In the genomic region with DNA sequence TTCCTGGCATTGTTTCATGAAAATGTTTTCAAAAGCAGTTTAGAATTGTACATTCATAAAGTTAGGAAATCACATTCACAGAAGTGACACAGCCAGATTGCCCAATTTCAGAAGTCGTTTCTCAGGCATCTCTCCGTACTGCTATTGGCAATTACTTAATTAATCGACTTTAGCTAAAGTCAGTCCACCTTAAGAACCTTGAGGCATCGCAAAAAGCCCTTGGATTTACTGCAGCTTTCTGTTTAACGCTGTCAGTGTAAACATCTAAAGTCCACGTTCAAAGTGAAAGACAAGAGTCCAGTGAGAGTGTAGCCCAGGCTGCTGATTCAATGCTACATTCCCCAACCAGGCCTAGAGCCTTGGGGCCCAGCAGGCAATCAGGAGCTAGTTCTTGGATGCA, we compare ENCODE assay signal across 29 mouse cellular contexts. TPM values are rescaled to one million over a fixed set of nuclear protein-coding genes. Genes with fewer than 3 reads are reported as not detected.
DNase-seq lines count a peak whose midpoint lies in the region; ATAC-seq and TF ChIP-seq lines count a peak whose summit lies in the region.
"Had no signal": no experiment of that assay in that cellular context is flagged by ENCODE, and none has a peak within 500 bp of the region (broad histone marks: within the 10 kb centered on the region; RNA-seq: fewer than 3 reads in every experiment).

No protein-coding gene starts in this region.

- H3K36me3 ChIP-seq in lung, postnatal 0 days (ENCODE audit: insufficient read depth, low read length) = no peaks in the 10 kb centered on the region
- H3K36me3 ChIP-seq in limb, embryonic 10.5 days = no peaks in the 10 kb centered on the region
- H3K36me3 ChIP-seq: forebrain, embryonic 15.5 days; heart, embryonic 13.5 days; hindbrain, embryonic 10.5 days; hindbrain, embryonic 13.5 days; intestine, embryonic 15.5 days had no signal

- H3K9me3 ChIP-seq in lung, postnatal 0 days (ENCODE audit: low read length) = no peaks in the 10 kb centered on the region
- no peaks in the 10 kb centered on the region for H3K9me3 ChIP-seq in limb, embryonic 10.5 days (replicated peaks)
- H3K9me3 ChIP-seq: forebrain, embryonic 15.5 days; heart, embryonic 13.5 days; hindbrain, embryonic 10.5 days; hindbrain, embryonic 13.5 days; intestine, embryonic 15.5 days had no signal

- WGBS in lung, postnatal 0 days = 51% methylated on average over 6 of the region's 6 CpGs
- 79% methylated on average over 6 of the region's 6 CpGs for WGBS in limb, embryonic 10.5 days

- H3K27me3 ChIP-seq in lung, postnatal 0 days (replicated peaks; ENCODE audit: insufficient read depth, low read length) = no peaks in the 10 kb centered on the region
- no peaks in the 10 kb centered on the region for H3K27me3 ChIP-seq in limb, embryonic 10.5 days (ENCODE audit: low read depth, poor library complexity, severe bottlenecking)
- H3K27me3 ChIP-seq: forebrain, embryonic 15.5 days; heart, embryonic 13.5 days; hindbrain, embryonic 13.5 days; intestine, embryonic 15.5 days had no signal

- no peak overlapping the region for H3K4me3 ChIP-seq in lung, postnatal 0 days (ENCODE audit: low read depth, low read length)
- H3K4me3 ChIP-seq in limb, embryonic 10.5 days = no peak overlapping the region
- H3K4me3 ChIP-seq: forebrain, embryonic 15.5 days; heart, embryonic 13.5 days; hindbrain, embryonic 10.5 days; hindbrain, embryonic 13.5 days; intestine, embryonic 15.5 days had no signal

- no peak for TF ChIP-seq EP300 in lung, postnatal 0 days (IDR thresholded peaks at IDR 0.05)

- no peak overlapping the region for H3K4me2 ChIP-seq in lung, postnatal 0 days (replicated peaks; ENCODE audit: low read depth, low read length)
- H3K4me2 ChIP-seq: forebrain, embryonic 15.5 days; heart, embryonic 13.5 days; hindbrain, embryonic 13.5 days; intestine, embryonic 15.5 days had no signal

- no peak overlapping the region for H3K27ac ChIP-seq in lung, postnatal 0 days (ENCODE audit: low read length)
- H3K27ac ChIP-seq in limb, embryonic 10.5 days = no peak overlapping the region
- H3K27ac ChIP-seq: forebrain, embryonic 15.5 days; heart, embryonic 13.5 days; hindbrain, embryonic 10.5 days; hindbrain, embryonic 13.5 days; intestine, embryonic 15.5 days had no signal

- peak; percentile 44 for DNase-seq in heart, adult 11 months
- DNase-seq in heart, postnatal 4 days = no peak
- DNase-seq in lung, postnatal 0 days (ENCODE audit: low spot score) = peak; percentile 75
- no peak for DNase-seq in lung, adult 18-20 months
- DNase-seq in limb, embryonic 10.5 days (ENCODE audit: low spot score) = peak; percentile 8
- no peak for DNase-seq in adrenal gland, adult 8-10 months
- DNase-seq: adrenal gland, postnatal 10 days; adrenal gland, postnatal 36 days; cerebellum, adult 18-20 months; cerebellum, adult 9-10 months; cerebellum, postnatal 14 days; gastrocnemius, postnatal 10 days; gastrocnemius, postnatal 36 days; heart, adult 18-20 months; kidney, adult 11 months had no signal

- H3K4me1 ChIP-seq in lung, postnatal 0 days (ENCODE audit: insufficient read depth, low read depth, low read length) = no peaks in the 10 kb centered on the region
- H3K4me1 ChIP-seq in limb, embryonic 10.5 days = 0 out of 2 replicates have a peak, but pooled peaks cover 5% of the 10 kb centered on the region
- H3K4me1 ChIP-seq: forebrain, embryonic 15.5 days; heart, embryonic 13.5 days; hindbrain, embryonic 13.5 days; intestine, embryonic 15.5 days had no signal

- no peak for TF ChIP-seq CTCF in lung, postnatal 0 days (IDR thresholded peaks at IDR 0.05)

- no peak for ATAC-seq in lung, postnatal 0 days
- ATAC-seq: forebrain, embryonic 15.5 days; hindbrain, embryonic 16.5 days; intestine, embryonic 15.5 days; Patski had no signal

- no peak overlapping the region for H3K9ac ChIP-seq in lung, postnatal 0 days (replicated peaks; ENCODE audit: low read depth)
- H3K9ac ChIP-seq: forebrain, embryonic 15.5 days; heart, embryonic 13.5 days; hindbrain, embryonic 13.5 days; intestine, embryonic 15.5 days had no signal

RNA-seq across cellular contexts. Expression of gene Serpine3, which starts 1.1 kb away (rescaled TPM):
- total RNA-seq in heart, postnatal 4 days (2021) = not detected
- polyA plus RNA-seq in lung, postnatal 0 days (2015; fragmentation: Nextera tagmentation; extraction: Ambion mirVana) = not detected in 2 replicates
- polyA plus RNA-seq in limb, embryonic 10.5 days (2016; fragmentation: Nextera tagmentation; extraction: Ambion mirVana) = not detected in 2 replicates
- not detected for total RNA-seq in adrenal gland, adult 8-10 months (2022)
- total RNA-seq: adrenal gland, postnatal 10 days; adrenal gland, postnatal 36 days; ES-E14; gastrocnemius, adult 18-20 months; gastrocnemius, postnatal 10 days; gastrocnemius, postnatal 36 days; heart, adult 18-20 months; heart, postnatal 25 days had no signal
- polyA plus RNA-seq: embryonic facial prominence, embryonic 11.5 days; embryonic facial prominence, embryonic 14.5 days; forebrain, embryonic 11.5 days; forebrain, embryonic 15.5 days; heart, embryonic 13.5 days; heart, embryonic 16.5 days; hindbrain, embryonic 10.5 days; hindbrain, embryonic 13.5 days; hindbrain, embryonic 16.5 days; intestine, embryonic 15.5 days; Patski had no signal

Comparison
In these comparisons a context has a peak if more than half of its experiments do, and no peak if none do; other contexts are left out.
1. DNase-seq: peak in heart, adult 11 months (single experiment), lung, postnatal 0 days (single experiment) and limb, embryonic 10.5 days (single experiment); none in heart, postnatal 4 days (single experiment), lung, adult 18-20 months (0 of 2) and adrenal gland, adult 8-10 months (single experiment).